Mouse (Mus musculus) cerebellum, adult 2 months (tissue): ENCODE measurements around the gene Terf2. TPM values are rescaled to one million over a fixed set of nuclear protein-coding genes. Genes with fewer than 3 reads are reported as not detected.
"Not testable (repeated sequence)": the region's sequence is repeated elsewhere in the genome, so short reads cannot be mapped to it uniquely, and the experiment has no call there.

ENCODE experiments used
- DNase-seq, 2 experiments: peaks; one replicate each; pipeline ENCODE4 v3.0.0; 2021
- H3K27ac ChIP-seq: fragments of 200-500 bp; 2 replicates; pipeline ENCODE4 v1.5.1; 2012; ENCODE audit warnings: low read length, control low read depth, inconsistent platforms; ENCODE audit not compliant: insufficient read depth
- H3K27me3 ChIP-seq: fragments of 200-500 bp; 2 replicates; pipeline ENCODE4 v1.6.1; 2012; ENCODE audit warnings: inconsistent platforms, mild to moderate bottlenecking, low read length, moderate library complexity; ENCODE audit not compliant: control insufficient read depth, insufficient read depth
- H3K4me1 ChIP-seq: fragments of 200-500 bp; 2 replicates; pipeline ENCODE4 v1.6.1; 2011; ENCODE audit warnings: low read length; ENCODE audit not compliant: control insufficient read depth, insufficient read depth
- H3K4me3 ChIP-seq: fragments of 200-500 bp; replicated peaks from 2 replicates; pipeline ENCODE3; 2011; ENCODE audit warnings: mild to moderate bottlenecking, low read depth, low read length, control low read depth; ENCODE audit not compliant: insufficient read depth
- CTCF ChIP-seq: fragments of 200-500 bp; IDR thresholded peaks from 2 replicates; pipeline ENCODE4 v1.5.1; 2011; ENCODE audit warnings: low read depth, mild to moderate bottlenecking, control low read depth, low read length, moderate library complexity, borderline replicate concordance; ENCODE audit not compliant: insufficient read depth
- POLR2A ChIP-seq: fragments of 200-500 bp; IDR thresholded peaks from 2 replicates; pipeline ENCODE4 v1.6.1; 2011; ENCODE audit warnings: low read length, control low read depth, borderline replicate concordance; ENCODE audit not compliant: insufficient read depth
- WGBS: fragments of 180-500 bp; shearing (Covaris S2); methylation state at CpG from one replicate; pipeline ENCODE4 v1.1.7; 2018; 5-methylcytosine and 5-hydroxymethylcytosine counted together
- polyA plus RNA-seq: library from polyadenylated mRNA; depleted of rRNA; stranded (reverse); fragments of >200 nt; gene quantifications from 2 replicates; pipeline ENCODE4 v1.2.3, GENCODE M21; 2012

Gene Terf2
- polyA plus RNA-seq, 1 experiment: 33.3 TPM

DNA sequence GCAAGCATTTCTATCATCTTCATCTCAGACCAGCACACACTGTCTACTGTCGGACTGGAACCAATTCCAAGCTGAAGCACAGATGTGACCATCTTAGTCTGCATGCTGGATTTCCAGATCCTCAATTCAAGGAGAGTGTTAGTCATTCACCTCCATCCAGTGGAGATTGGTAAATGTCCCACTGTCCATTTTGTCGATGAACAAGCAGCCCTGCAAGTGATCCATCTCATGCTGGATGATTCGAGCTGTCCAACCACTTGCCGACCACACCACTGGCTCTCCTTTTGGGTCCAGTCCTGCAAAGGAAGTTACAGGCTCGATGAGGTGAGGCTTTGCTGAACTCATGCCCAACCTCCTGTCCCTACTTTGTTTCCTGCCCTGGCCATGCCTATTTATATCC is 49.4 kb downstream of the Terf2 start:
- H3K27ac ChIP-seq: no peak overlapping the region
- H3K27me3 ChIP-seq: no peaks in the 10 kb centered on the region
- H3K4me1 ChIP-seq: 0 out of 2 replicates have a peak, but pooled peaks cover 2% of the 10 kb centered on the region
- no peak for TF ChIP-seq POLR2A
- no peak for TF ChIP-seq CTCF
- H3K4me3 ChIP-seq: no peak overlapping the region
- no peak for DNase-seq
- 52% methylated on average over 5 of the region's 5 CpGs for WGBS

DNA sequence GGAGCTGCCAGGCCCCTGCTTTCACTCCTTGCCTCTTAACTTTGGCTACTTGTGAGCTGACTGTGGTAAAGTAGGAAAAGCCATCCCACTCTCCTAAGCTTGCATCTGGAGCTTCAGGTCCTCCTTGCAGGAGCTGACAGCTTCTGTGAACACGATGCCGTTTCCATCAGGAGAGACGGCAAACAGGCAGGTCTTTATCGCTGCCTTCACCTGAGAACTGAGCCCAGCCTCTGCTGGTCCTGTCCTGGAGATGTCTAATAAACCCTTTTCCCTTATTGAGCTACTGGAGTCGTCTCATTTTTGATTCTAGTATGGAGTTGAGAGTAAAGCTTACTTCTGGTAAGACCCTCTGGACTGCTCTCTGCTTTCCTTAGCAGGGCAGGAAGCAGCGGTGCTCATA is 50.9 kb downstream of the Terf2 start:
- H3K27ac ChIP-seq: no peak overlapping the region
- no peak for TF ChIP-seq POLR2A
- TF ChIP-seq CTCF: no peak
- no peak overlapping the region for H3K4me3 ChIP-seq
- 0 out of 2 replicates have a peak, but pooled peaks cover 2% of the 10 kb centered on the region for H3K4me1 ChIP-seq
- no peaks in the 10 kb centered on the region for H3K27me3 ChIP-seq
- DNase-seq: no peak
- WGBS: 92% methylated on average over 6 of the region's 6 CpGs

DNA sequence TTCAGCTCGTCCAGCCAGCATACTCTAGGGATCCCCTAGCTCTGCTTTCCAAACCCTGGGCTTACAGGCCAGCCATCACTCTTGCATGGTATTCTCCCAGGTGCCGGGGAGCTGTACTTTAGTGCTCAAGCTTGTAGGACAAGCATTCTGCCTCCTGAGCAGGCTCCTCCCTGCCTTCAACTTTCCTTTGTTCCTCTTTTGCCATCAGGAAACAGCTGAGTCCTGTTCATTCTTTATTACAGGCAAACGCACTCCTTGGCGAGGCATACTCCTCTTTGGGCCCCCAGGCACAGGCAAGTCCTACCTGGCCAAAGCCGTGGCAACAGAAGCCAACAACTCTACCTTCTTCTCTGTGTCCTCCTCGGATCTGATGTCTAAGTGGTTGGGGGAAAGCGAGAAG is 55.7 kb downstream of the Terf2 start:
- Histone ChIP-seq H3K4me1 (peaks cover 4% of the 10 kb centered on the region), H3K27me3 (no peaks in the 10 kb centered on the region), H3K4me3 (no peak overlapping the region), H3K27ac (no peak overlapping the region)
- 87% methylated on average over 7 of the region's 7 CpGs for WGBS
- no peak for DNase-seq
- TF ChIP-seq CTCF (no peak), POLR2A (no peak)

DNA sequence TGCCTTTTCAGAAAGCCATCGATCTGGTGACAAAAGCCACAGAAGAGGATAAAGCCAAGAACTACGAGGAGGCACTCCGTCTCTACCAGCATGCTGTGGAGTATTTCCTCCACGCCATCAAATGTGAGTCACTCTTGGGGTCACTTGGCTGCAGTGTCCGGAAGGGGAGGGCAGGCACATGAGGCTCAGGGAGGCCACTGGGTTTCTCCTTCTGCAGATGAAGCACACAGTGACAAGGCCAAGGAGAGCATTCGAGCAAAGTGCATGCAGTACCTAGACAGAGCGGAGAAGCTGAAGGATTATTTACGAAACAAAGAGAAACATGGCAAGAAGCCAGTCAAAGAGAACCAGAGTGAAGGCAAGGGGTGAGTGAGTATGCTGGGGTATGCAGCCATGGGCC is 59.7 kb downstream of the Terf2 start:
- H3K27me3 ChIP-seq: no peaks in the 10 kb centered on the region
- H3K4me3 ChIP-seq: no peak overlapping the region
- H3K4me1 ChIP-seq: peaks cover 12% of the 10 kb centered on the region
- WGBS: 37% methylated on average over 8 of the region's 8 CpGs
- peak in 1 of 2 experiments; percentile 28 for DNase-seq
- TF ChIP-seq POLR2A: no peak
- TF ChIP-seq CTCF: no peak
- no peak overlapping the region for H3K27ac ChIP-seq

DNA sequence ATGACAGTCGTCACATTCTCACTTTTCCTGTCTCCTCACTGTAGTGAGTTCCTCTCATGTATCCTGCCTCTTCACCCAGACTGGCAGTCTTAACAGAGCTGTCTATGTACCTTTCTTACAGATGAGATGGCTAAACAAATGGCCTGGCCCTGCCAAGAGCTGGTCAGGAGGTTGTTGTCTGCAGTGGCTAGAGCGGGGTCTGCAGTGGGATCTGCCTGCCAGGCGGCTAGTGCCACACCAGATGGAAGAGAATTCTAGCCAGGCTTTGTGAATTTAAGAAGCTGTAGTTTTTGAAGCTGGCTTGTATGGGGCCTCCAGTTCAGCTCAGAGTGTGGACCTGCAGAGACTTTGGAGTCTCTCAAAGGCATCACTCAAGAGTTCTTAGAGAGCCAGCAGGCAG is 60.7 kb downstream of the Terf2 start:
- Histone ChIP-seq H3K4me1 (peaks cover 12% of the 10 kb centered on the region), H3K27me3 (no peaks in the 10 kb centered on the region), H3K27ac (no peak overlapping the region), H3K4me3 (no peak overlapping the region)
- no peak for DNase-seq
- TF ChIP-seq POLR2A: no peak
- no peak for TF ChIP-seq CTCF
- 12% methylated on average over 3 of the region's 3 CpGs for WGBS

DNA sequence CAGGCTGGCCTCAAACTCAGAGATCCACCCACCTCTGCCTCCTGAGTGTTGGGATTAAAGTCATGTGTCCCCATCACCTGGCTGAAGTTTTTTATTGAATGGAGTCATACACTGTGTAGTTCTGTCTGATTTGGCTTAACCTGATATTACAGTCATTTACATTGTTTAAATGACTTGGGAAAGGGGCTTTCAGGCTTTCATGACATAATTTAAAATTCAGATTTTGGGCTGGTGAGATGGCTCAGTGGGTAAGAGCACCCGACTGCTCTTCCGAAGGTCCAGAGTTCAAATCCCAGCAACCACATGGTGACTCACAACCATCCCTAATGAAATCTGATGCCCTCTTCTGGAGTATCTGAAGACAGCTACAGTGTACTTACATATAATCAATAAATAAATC is 62.7 kb downstream of the Terf2 start:
- DNase-seq: not testable (repeated sequence)

DNA sequence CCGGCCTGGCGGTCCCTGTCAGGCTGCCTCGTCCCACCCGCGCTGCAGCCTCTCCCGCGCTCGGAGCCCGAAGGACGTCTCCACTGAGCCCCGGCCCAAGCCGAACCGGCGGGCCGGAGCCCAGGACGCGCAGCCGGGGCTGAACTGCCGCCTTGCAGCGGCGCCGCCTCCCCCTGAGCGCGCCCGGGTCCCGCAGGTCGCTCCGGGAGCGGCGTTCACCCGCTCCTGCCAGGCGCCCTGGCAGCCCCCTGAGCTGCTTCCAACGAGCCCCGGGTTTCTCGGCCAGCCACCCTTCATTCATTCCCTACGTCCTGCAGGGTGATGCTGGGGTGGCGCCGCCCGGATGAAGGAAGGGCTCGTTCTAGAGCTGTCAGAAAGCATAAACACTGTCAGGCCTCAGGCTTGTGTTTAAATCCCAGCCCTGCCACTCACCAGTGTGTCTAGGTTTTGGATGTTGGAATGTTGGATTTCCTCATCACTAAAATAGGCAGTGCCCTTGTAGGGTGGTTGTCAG is 64.7 kb downstream of the Terf2 start:
- Histone ChIP-seq H3K27ac (peak overlapping the region; percentile 82), H3K4me1 (peaks cover 11% of the 10 kb centered on the region), H3K4me3 (peak overlapping the region; percentile 98), H3K27me3 (no peaks in the 10 kb centered on the region)
- TF ChIP-seq CTCF: no peak
- no peak for TF ChIP-seq POLR2A
- DNase-seq: no peak
- under 1% methylated on average over 40 of the region's 40 CpGs for WGBS

More for the DNA sequence above, 62.7 kb downstream of the Terf2 start:
- not testable (repeated sequence) for H3K27ac ChIP-seq, H3K27me3 ChIP-seq, H3K4me3 ChIP-seq
- WGBS: 94% methylated on average over 2 of the region's 2 CpGs
- peaks cover 12% of the 10 kb centered on the region for H3K4me1 ChIP-seq

DNA sequence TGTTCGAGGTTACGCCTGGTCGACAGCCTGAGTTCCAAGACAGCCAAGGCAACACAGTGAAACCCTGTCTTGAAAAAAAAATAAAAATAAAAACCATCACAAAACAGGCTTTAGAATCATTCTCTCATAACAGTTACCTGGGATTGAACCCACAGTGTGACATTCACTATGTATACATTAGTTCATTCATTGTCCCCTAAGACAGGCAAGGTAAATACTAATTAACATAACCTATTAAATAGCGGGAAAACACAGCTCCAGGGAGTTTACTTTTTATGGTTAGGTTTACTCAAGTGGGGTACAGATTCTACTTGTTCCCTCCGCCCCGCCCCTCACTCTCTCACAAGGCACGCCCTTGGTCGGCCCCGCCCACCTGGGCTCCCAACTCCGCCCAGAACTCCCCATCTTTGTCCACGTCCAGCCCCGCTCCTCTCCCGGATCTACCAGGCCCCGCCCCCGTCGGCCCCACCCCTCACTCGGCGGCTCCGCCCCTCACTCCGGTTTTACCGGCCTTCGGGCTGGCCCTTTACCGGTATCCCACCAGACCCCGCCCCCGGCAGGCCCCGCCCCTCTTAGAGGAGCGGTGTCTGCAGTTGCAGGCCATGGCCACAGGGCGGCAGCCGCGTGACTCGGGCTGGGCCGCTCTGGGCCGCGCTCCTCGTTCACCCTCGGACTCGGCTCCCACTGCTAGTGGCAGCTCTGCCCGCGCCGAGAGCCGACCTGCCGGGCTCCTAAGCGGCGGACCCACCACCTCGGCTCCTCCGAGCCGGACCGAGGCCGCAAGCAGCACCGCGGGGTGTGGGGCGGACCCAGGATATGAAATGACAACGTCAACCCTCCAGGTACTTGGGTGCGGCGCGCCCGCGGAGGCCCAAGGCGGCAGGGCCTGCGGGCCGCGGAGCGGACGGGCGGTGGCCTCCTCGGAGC is 65.4 kb downstream of the Terf2 start, which contains the start of gene Vps4a:
Vps4a (plus strand) TSS at position 573 of the 927 bp plus-strand sequence.
- Histone ChIP-seq H3K27me3 (no peaks in the 10 kb centered on the region), H3K4me3 (peak within 1 kb of the TSS; percentile 98), H3K27ac (peak within 1 kb of the TSS; percentile 82), H3K4me1 (peaks cover 9% of the 10 kb centered on the region)
- WGBS: 4% methylated on average over 66 of the region's 66 CpGs
- peak; percentile 94 to 98 for DNase-seq
- peak; percentile 71 for TF ChIP-seq POLR2A
- peak; percentile 70 for TF ChIP-seq CTCF
